Mouse (Mus musculus): ENCODE results near the gene Coro2b.

- TF ChIP-seq CTCF (IDR thresholded peaks at IDR 0.05; ENCODE audit: low read depth, low read length) (no peak), POLR2A (IDR thresholded peaks at IDR 0.05; ENCODE audit: insufficient read depth, low read length) (no peak)
Observed at GRCm38 (mm10) chr9:62385062-62385461, 151.8 kb downstream of the Coro2b start.

Measured in ES-Bruce4 (cell line).